Mouse (Mus musculus): ENCODE measurements around the gene Hmx1. TPM values are rescaled to one million over a fixed set of nuclear protein-coding genes. Genes with fewer than 3 reads are reported as not detected.

Hmx1 gene
- polyA plus RNA-seq, 1 experiment from 2014 or later, result not detected

- Histone ChIP-seq H3K4me1 (ENCODE audit: control insufficient read depth, insufficient read depth, low read length) (no peaks in the 10 kb centered on the region), H3K9me3 (replicated peaks; ENCODE audit: control insufficient read depth, low read length) (no peaks in the 10 kb centered on the region), H3K27me3 (ENCODE audit: control insufficient read depth, insufficient read depth, low read length) (peaks cover 95% of the 10 kb centered on the region), H3K36me3 (ENCODE audit: control insufficient read depth, insufficient read depth, low read length) (no peaks in the 10 kb centered on the region), H3K4me2 (no peak overlapping the region), H3K4me3 (ENCODE audit: low read depth, low read length) (no peak overlapping the region), H3K9ac (ENCODE audit: low read depth, low read length) (no peak overlapping the region), H3K27ac (ENCODE audit: low read depth, low read length) (no peak overlapping the region)
- WGBS (ENCODE audit: insufficient replicate concordance), result 2% methylated on average over 4 of the region's 4 CpGs
- ATAC-seq (replicated peaks; ENCODE audit: insufficient number of reproducible peaks, low FRiP score, low TSS enrichment), result no peak
Measured at GRCm38 (mm10) chr5:35379815-35380214, 9.1 kb upstream of the Hmx1 start.

GRCm38 (mm10) chr5:35387834-35388490 is 946 bp upstream of the Hmx1 start:
- Histone ChIP-seq H3K27ac (ENCODE audit: low read depth, low read length) (no peak overlapping the region), H3K4me2 (peak overlapping the region; percentile 70), H3K27me3 (ENCODE audit: control insufficient read depth, insufficient read depth, low read length) (peaks cover 100% of the 10 kb centered on the region), H3K9me3 (replicated peaks; ENCODE audit: control insufficient read depth, low read length) (no peaks in the 10 kb centered on the region; the same call in 1 of the 2 replicates), H3K9ac (ENCODE audit: low read depth, low read length) (no peak overlapping the region), H3K4me1 (ENCODE audit: control insufficient read depth, insufficient read depth, low read length) (peaks cover 11% of the 10 kb centered on the region), H3K36me3 (ENCODE audit: control insufficient read depth, insufficient read depth, low read length) (no peaks in the 10 kb centered on the region), H3K4me3 (ENCODE audit: low read depth, low read length) (peak overlapping the region; percentile 53)
- WGBS (ENCODE audit: insufficient replicate concordance), result 3% methylated on average over 38 of the region's 38 CpGs
- ATAC-seq (replicated peaks; ENCODE audit: insufficient number of reproducible peaks, low FRiP score, low TSS enrichment), result no peak

- no peak overlapping the region for H3K9ac ChIP-seq (ENCODE audit: low read depth, low read length)
- H3K9me3 ChIP-seq (replicated peaks; ENCODE audit: control insufficient read depth, low read length), result no peaks in the 10 kb centered on the region; the same call in 1 of the 2 replicates
- no peaks in the 10 kb centered on the region for H3K36me3 ChIP-seq (ENCODE audit: control insufficient read depth, insufficient read depth, low read length)
- 3% methylated on average over 11 of the region's 11 CpGs for WGBS (ENCODE audit: insufficient replicate concordance)
- ATAC-seq (replicated peaks; ENCODE audit: insufficient number of reproducible peaks, low FRiP score, low TSS enrichment), result no peak
- H3K27ac ChIP-seq (ENCODE audit: low read depth, low read length), result no peak overlapping the region
- H3K4me3 ChIP-seq (ENCODE audit: low read depth, low read length), result no peak overlapping the region
- peak overlapping the region; percentile 70; the same call in 1 of the 2 replicates for H3K4me2 ChIP-seq
- peaks cover 100% of the 10 kb centered on the region for H3K27me3 ChIP-seq (ENCODE audit: control insufficient read depth, insufficient read depth, low read length)
- H3K4me1 ChIP-seq (ENCODE audit: control insufficient read depth, insufficient read depth, low read length), result peaks cover 11% of the 10 kb centered on the region
Measured at GRCm38 (mm10) chr5:35389441-35389840, 533 bp downstream of the Hmx1 start.

GRCm38 (mm10) chr5:35389915-35390314 is 1.0 kb downstream of the Hmx1 start:
- Histone ChIP-seq H3K4me1 (ENCODE audit: control insufficient read depth, insufficient read depth, low read length) (peaks cover 11% of the 10 kb centered on the region), H3K36me3 (ENCODE audit: control insufficient read depth, insufficient read depth, low read length) (no peaks in the 10 kb centered on the region), H3K27me3 (ENCODE audit: control insufficient read depth, insufficient read depth, low read length) (peaks cover 100% of the 10 kb centered on the region), H3K4me2 (no peak overlapping the region), H3K4me3 (ENCODE audit: low read depth, low read length) (no peak overlapping the region), H3K9me3 (replicated peaks; ENCODE audit: control insufficient read depth, low read length) (no peaks in the 10 kb centered on the region; the same call in 1 of the 2 replicates), H3K27ac (ENCODE audit: low read depth, low read length) (no peak overlapping the region), H3K9ac (ENCODE audit: low read depth, low read length) (no peak overlapping the region)
- no peak for ATAC-seq (replicated peaks; ENCODE audit: insufficient number of reproducible peaks, low FRiP score, low TSS enrichment)
- WGBS (ENCODE audit: insufficient replicate concordance), result 13% methylated on average over 3 of the region's 3 CpGs

GRCm38 (mm10) chr5:35390848-35391655 is 2.1 kb downstream of the Hmx1 start:
- H3K27ac ChIP-seq (ENCODE audit: low read depth, low read length), result no peak overlapping the region
- H3K36me3 ChIP-seq (ENCODE audit: control insufficient read depth, insufficient read depth, low read length), result no peaks in the 10 kb centered on the region
- WGBS (ENCODE audit: insufficient replicate concordance), result 4% methylated on average over 22 of the region's 22 CpGs
- H3K4me1 ChIP-seq (ENCODE audit: control insufficient read depth, insufficient read depth, low read length), result peaks cover 11% of the 10 kb centered on the region
- no peaks in the 10 kb centered on the region; the same call in 1 of the 2 replicates for H3K9me3 ChIP-seq (replicated peaks; ENCODE audit: control insufficient read depth, low read length)
- peaks cover 100% of the 10 kb centered on the region for H3K27me3 ChIP-seq (ENCODE audit: control insufficient read depth, insufficient read depth, low read length)
- peak overlapping the region; percentile 65 for H3K4me2 ChIP-seq
- no peak overlapping the region for H3K9ac ChIP-seq (ENCODE audit: low read depth, low read length)
- ATAC-seq (replicated peaks; ENCODE audit: insufficient number of reproducible peaks, low FRiP score, low TSS enrichment), result no peak
- H3K4me3 ChIP-seq (ENCODE audit: low read depth, low read length), result peak overlapping the region; percentile 31

- Histone ChIP-seq H3K9me3 (replicated peaks; ENCODE audit: control insufficient read depth, low read length) (no peaks in the 10 kb centered on the region; the same call in 1 of the 2 replicates), H3K27ac (ENCODE audit: low read depth, low read length) (no peak overlapping the region), H3K4me3 (ENCODE audit: low read depth, low read length) (peak overlapping the region; percentile 31), H3K36me3 (ENCODE audit: control insufficient read depth, insufficient read depth, low read length) (no peaks in the 10 kb centered on the region), H3K27me3 (ENCODE audit: control insufficient read depth, insufficient read depth, low read length) (peaks cover 96% of the 10 kb centered on the region), H3K4me1 (ENCODE audit: control insufficient read depth, insufficient read depth, low read length) (peaks cover 11% of the 10 kb centered on the region), H3K9ac (ENCODE audit: low read depth, low read length) (no peak overlapping the region), H3K4me2 (peak overlapping the region; percentile 65)
- WGBS (ENCODE audit: insufficient replicate concordance), result under 1% methylated on average over 80 of the region's 88 CpGs
- ATAC-seq (replicated peaks; ENCODE audit: insufficient number of reproducible peaks, low FRiP score, low TSS enrichment), result no peak
Measured at GRCm38 (mm10) chr5:35391656-35392333, 2.9 kb downstream of the Hmx1 start.

GRCm38 (mm10) chr5:35392334-35392695 is 3.4 kb downstream of the Hmx1 start:
- peaks cover 96% of the 10 kb centered on the region for H3K27me3 ChIP-seq (ENCODE audit: control insufficient read depth, insufficient read depth, low read length)
- no peaks in the 10 kb centered on the region for H3K36me3 ChIP-seq (ENCODE audit: control insufficient read depth, insufficient read depth, low read length)
- H3K4me2 ChIP-seq, result peak overlapping the region; percentile 65
- no peak overlapping the region for H3K27ac ChIP-seq (ENCODE audit: low read depth, low read length)
- no peak for ATAC-seq (replicated peaks; ENCODE audit: insufficient number of reproducible peaks, low FRiP score, low TSS enrichment)
- H3K9ac ChIP-seq (ENCODE audit: low read depth, low read length), result no peak overlapping the region
- no peaks in the 10 kb centered on the region; the same call in 1 of the 2 replicates for H3K9me3 ChIP-seq (replicated peaks; ENCODE audit: control insufficient read depth, low read length)
- H3K4me3 ChIP-seq (ENCODE audit: low read depth, low read length), result peak overlapping the region; percentile 31
- WGBS (ENCODE audit: insufficient replicate concordance), result under 1% methylated on average over 35 of the region's 37 CpGs
- peaks cover 11% of the 10 kb centered on the region for H3K4me1 ChIP-seq (ENCODE audit: control insufficient read depth, insufficient read depth, low read length)

GRCm38 (mm10) chr5:35395566-35396440 is 6.9 kb downstream of the Hmx1 start:
- ATAC-seq (replicated peaks; ENCODE audit: insufficient number of reproducible peaks, low FRiP score, low TSS enrichment), result no peak
- 6% methylated on average over 9 of the region's 9 CpGs for WGBS (ENCODE audit: insufficient replicate concordance)
- H3K27me3 ChIP-seq (ENCODE audit: control insufficient read depth, insufficient read depth, low read length), result peaks cover 96% of the 10 kb centered on the region
- H3K9me3 ChIP-seq (replicated peaks; ENCODE audit: control insufficient read depth, low read length), result no peaks in the 10 kb centered on the region
- H3K4me3 ChIP-seq (ENCODE audit: low read depth, low read length), result 0 out of 2 replicates have a peak overlapping the region, but pooled peaks have one; percentile 2
- H3K36me3 ChIP-seq (ENCODE audit: control insufficient read depth, insufficient read depth, low read length), result no peaks in the 10 kb centered on the region
- peaks cover 5% of the 10 kb centered on the region for H3K4me1 ChIP-seq (ENCODE audit: control insufficient read depth, insufficient read depth, low read length)
- H3K27ac ChIP-seq (ENCODE audit: low read depth, low read length), result no peak overlapping the region
- H3K9ac ChIP-seq (ENCODE audit: low read depth, low read length), result no peak overlapping the region
- no peak overlapping the region for H3K4me2 ChIP-seq

Measured in heart, embryonic 11.5 days (tissue).